Mouse (Mus musculus): ENCODE measurements at regions not wholly inside any gene's neighbourhood (a gene's known extent, or its start where the extent isn't known, plus 50 kb on each side); places are given as distances from the start of the nearest gene placed in this dataset.
"Not testable (repeated sequence)": the region's sequence is repeated elsewhere in the genome, so short reads cannot be mapped to it uniquely, and the experiment has no call there.

DNA sequence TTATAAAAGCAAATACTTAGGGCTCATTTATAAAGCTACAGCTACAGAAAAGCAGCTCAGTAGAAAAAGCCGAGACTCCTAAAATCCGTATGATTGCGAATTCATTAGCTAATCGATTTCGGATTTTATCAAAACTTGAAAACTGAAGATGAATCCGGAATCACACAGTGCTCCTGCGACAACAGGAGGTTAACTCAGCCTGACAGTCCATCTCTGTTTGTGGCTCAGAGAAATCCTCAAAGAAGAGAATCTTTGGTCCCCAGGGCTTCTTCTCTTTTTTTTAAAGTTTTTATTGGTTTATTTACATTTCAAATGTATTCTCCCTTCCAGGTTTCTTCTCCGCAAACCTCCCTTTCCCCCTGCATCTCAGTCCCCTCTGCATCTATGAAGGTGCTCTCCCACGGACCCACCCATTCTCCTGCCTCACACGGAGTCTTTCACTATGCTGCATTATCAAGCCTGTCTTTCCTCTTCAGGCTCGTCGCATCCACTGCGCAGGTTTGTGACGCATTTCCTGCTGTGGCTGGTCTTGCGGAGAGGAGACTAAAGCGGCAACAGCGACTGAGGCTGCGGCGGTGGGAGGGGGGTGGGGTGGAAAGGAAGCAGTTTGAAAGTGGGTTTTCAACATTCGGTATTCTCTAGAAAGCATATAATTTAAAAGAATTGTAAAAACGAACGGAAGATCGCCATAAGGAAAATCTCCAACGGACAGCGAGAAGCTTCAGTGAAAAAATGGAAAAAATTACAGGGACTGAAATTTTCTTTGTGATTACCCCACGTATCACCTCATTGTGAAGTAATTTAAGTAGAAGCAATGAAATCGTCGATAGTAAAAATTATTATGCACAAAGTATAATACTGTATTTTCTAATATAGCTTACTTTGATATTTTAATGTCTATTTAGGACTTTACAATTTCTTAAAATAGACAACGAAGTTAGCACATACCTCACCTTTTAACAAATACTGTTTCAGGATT lies 482.5 kb upstream of the Snrpn start:
- peak overlapping the region; percentile 34; the same call in 1 of the 2 replicates for H3K4me3 ChIP-seq
- peak overlapping the region; percentile 61; the same call in 1 of the 2 replicates for H3K27ac ChIP-seq
- DNase-seq (ENCODE audit: extremely low spot score in 1 of 2, low spot score in 2 of 2): peak; percentile 37 to 46
- intact Hi-C loops (cut with DNase I): loop anchor here (5.0 kb wide), 1 partner anchor 110 kb away; no protein-coding TSS in a partner anchor

DNA sequence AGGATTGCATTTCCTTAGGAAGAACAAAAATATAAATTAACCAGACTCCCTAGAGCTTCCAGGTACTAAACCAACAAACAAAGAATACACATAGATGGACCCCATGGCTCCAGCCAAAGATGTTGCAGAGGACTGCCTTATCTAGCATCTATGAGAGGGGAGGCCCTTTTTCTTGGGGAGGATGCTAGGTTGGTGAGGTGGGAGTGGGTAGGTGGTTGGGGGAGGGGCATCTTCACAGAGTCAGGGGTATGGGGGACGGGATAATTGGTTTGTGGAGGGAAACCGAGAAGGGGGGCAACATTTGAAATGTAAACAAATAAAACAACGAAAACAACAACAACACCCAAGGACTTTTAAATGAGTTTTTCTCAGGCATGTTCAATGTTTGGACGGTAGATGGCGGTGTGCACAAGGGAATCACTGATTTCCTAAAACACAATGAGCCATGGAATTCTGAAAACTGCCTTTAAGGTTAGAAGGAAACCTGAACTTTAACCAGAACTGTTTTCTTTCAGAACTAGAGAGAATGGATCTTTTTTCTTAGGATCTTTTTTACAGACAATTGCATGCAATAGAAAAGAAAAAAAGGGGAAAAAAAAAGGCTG lies 477.2 kb upstream of the Snrpn start:
- intact Hi-C loops (cut with DNase I); H3K4me3 ChIP-seq; H3K27ac ChIP-seq; DNase-seq (ENCODE audit: extremely low spot score in 1 of 2, low spot score in 2 of 2): not testable (repeated sequence)
- TF ChIP-seq CTCF (IDR thresholded peaks at IDR 0.05): peak; percentile 39

Measured in left cerebral cortex, adult 2 months (tissue).